Mouse (Mus musculus) adipose tissue, adult 10 weeks (tissue): ENCODE data around the gene Ifi35. TPM values are rescaled to one million over a fixed set of nuclear protein-coding genes. Genes with fewer than 3 reads are reported as not detected.

Experiments used
- polyA plus RNA-seq: library from polyadenylated mRNA; stranded (reverse); fragments of 350-450 nt; fragmentation: Illumina TruSeq; extraction: RNeasy Lipid Tissue Mini Kit (QIAGEN cat#74804); gene quantifications from one replicate; pipeline ENCODE4 v1.2.3, GENCODE M21; 2014; ENCODE audit warnings: low read depth, low replicate concordance

The Ifi35 gene
- polyA plus RNA-seq = 37.6 TPM

GRCm38 (mm10) chr11:101448274-101448746 is at the start of gene Ifi35:
TSS of gene Ifi35 (plus strand) at chr11:101448407.

GRCm38 (mm10) chr11:101417101-101417855 is 30.9 kb upstream of the Ifi35 start, which contains the start of gene Aarsd1:
TSS of gene Aarsd1 (minus strand) at chr11:101417615.

GRCm38 (mm10) chr11:101424105-101424851 is 23.9 kb upstream of the Ifi35 start, which contains the start of gene Gm27029:
TSS of gene Gm27029 (minus strand) at chr11:101424796.

GRCm38 (mm10) chr11:101424925-101425813 is 23.0 kb upstream of the Ifi35 start, which contains the start of the genes Rundc1 and Ptges3l:
TSS of gene Rundc1 (plus strand) at chr11:101425085.
TSS of gene Ptges3l (minus strand) at chr11:101425333.

GRCm38 (mm10) chr11:101442127-101442693 is 6.0 kb upstream of the Ifi35 start, which contains the start of gene Rpl27:
TSS of gene Rpl27 (plus strand) at chr11:101442298.

GRCm38 (mm10) chr11:101464211-101465100 is 16.2 kb downstream of the Ifi35 start, which contains the start of gene Rnd2:
TSS of gene Rnd2 (plus strand) at chr11:101464999.

GRCm38 (mm10) chr11:101465869-101466551 is 17.8 kb downstream of the Ifi35 start, which contains the start of gene Vat1:
TSS of gene Vat1 (minus strand) at chr11:101466230.

Other genes with a start within 250 kb of the Ifi35 start
- gene Ezh1, start 221.9 kb upstream of the Ifi35 start, polyA plus RNA-seq = 45.0 TPM
- 44.1 TPM for gene Ramp2, start 202.4 kb upstream of the Ifi35 start, polyA plus RNA-seq
- 145 TPM for gene Vps25, start 194.7 kb upstream of the Ifi35 start, polyA plus RNA-seq
- gene Wnk4, start 187.8 kb upstream of the Ifi35 start, polyA plus RNA-seq = 14.0 TPM
- gene Cntd1, start 169.4 kb upstream of the Ifi35 start, polyA plus RNA-seq = 3.1 TPM
- 114 TPM for gene Coa3, start 169.3 kb upstream of the Ifi35 start, polyA plus RNA-seq
- 151 TPM for gene Becn1, start 146.1 kb upstream of the Ifi35 start, polyA plus RNA-seq
- gene Psme3, start 132.2 kb upstream of the Ifi35 start, polyA plus RNA-seq = 64.9 TPM
- 2.3 TPM for gene Aoc2, start 123.3 kb upstream of the Ifi35 start, polyA plus RNA-seq
- 318 TPM for gene Aoc3, start 117.8 kb upstream of the Ifi35 start, polyA plus RNA-seq
- 0.88 TPM for gene G6pc, start 80.8 kb upstream of the Ifi35 start, polyA plus RNA-seq
- 37.5 TPM for gene Aarsd1, start 30.8 kb upstream of the Ifi35 start, polyA plus RNA-seq
- 1.8 TPM for gene Gm27029, start 23.6 kb upstream of the Ifi35 start, polyA plus RNA-seq
- 20.2 TPM for gene Rundc1, start 23.3 kb upstream of the Ifi35 start, polyA plus RNA-seq
- 19.3 TPM for gene Ptges3l, start 23.1 kb upstream of the Ifi35 start, polyA plus RNA-seq
- 510 TPM for gene Rpl27, start 6.1 kb upstream of the Ifi35 start, polyA plus RNA-seq
- 13.9 TPM for gene Rnd2, start 16.6 kb downstream of the Ifi35 start, polyA plus RNA-seq
- gene Vat1, start 17.8 kb downstream of the Ifi35 start, polyA plus RNA-seq = 95.9 TPM
- 0.96 TPM for gene Brca1, start 103.5 kb downstream of the Ifi35 start, polyA plus RNA-seq
- gene Nbr1, start 103.7 kb downstream of the Ifi35 start, polyA plus RNA-seq = 93.6 TPM
- gene Tmem106a, start 133.8 kb downstream of the Ifi35 start, polyA plus RNA-seq = 24.1 TPM
- 1.4 TPM for gene Gm11634, start 150.8 kb downstream of the Ifi35 start, polyA plus RNA-seq
- gene Rdm1, start 178.8 kb downstream of the Ifi35 start, polyA plus RNA-seq = 33.6 TPM
- 21.8 TPM for gene Arl4d, start 217.1 kb downstream of the Ifi35 start, polyA plus RNA-seq